Mouse (Mus musculus) lung, embryonic 14.5 days (tissue): ENCODE measurements around the gene Gm11938. TPM values are rescaled to one million over a fixed set of nuclear protein-coding genes. Genes with fewer than 3 reads are reported as not detected.
A peak's percentile ranks its signal among the peaks of the same experiment; 100 is the strongest.

Source experiments
- ATAC-seq: fragments of 200-750 bp; cut with Nextera tagmentation; 2 replicates; pipeline ENCODE4 v1.8.0; 2017; ENCODE audit warnings: mild to moderate bottlenecking, moderate TSS enrichment, moderate library complexity; ENCODE audit not compliant: insufficient read depth
- DNase-seq: peaks from one replicate; pipeline ENCODE4 v3.0.0-alpha.2; 2015
- H3K27ac ChIP-seq: fragments of 300-500 bp; sonication (generic); 2 replicates; pipeline ENCODE4 v1.5.1; 2014; ENCODE audit warnings: low read depth, mild to moderate bottlenecking, moderate library complexity
- H3K27me3 ChIP-seq: fragments of 300-500 bp; sonication (generic); 2 replicates; pipeline ENCODE4 v1.6.1; 2014; ENCODE audit warnings: low read length, control low read depth; ENCODE audit not compliant: insufficient read depth
- H3K36me3 ChIP-seq: fragments of 300-500 bp; sonication (generic); 2 replicates; pipeline ENCODE4 v1.6.1; 2014; ENCODE audit warnings: control low read depth; ENCODE audit not compliant: insufficient read depth
- H3K4me1 ChIP-seq: fragments of 300-500 bp; sonication (generic); 2 replicates; pipeline ENCODE4 v1.6.1; 2014; ENCODE audit warnings: antibody characterized with exemption, control low read depth; ENCODE audit not compliant: insufficient read depth
- H3K4me2 ChIP-seq: fragments of 300-500 bp; sonication (generic); 2 replicates; pipeline ENCODE4 v1.6.1; 2014; ENCODE audit warnings: mild to moderate bottlenecking
- H3K4me3 ChIP-seq: fragments of 300-500 bp; sonication (generic); 2 replicates; pipeline ENCODE4 v1.5.1; 2014; ENCODE audit warnings: low read depth, low read length
- H3K9ac ChIP-seq: fragments of 300-500 bp; sonication (generic); 2 replicates; pipeline ENCODE4 v1.6.1; 2014
- H3K9me3 ChIP-seq: fragments of 300-500 bp; sonication (generic); 2 replicates; pipeline ENCODE4 v1.6.1; 2016; ENCODE audit warnings: low read depth, low read length, control low read depth
- CTCF ChIP-seq: IDR thresholded peaks from 2 replicates; pipeline ENCODE4 v1.5.1; 2016; ENCODE audit warnings: antibody characterized with exemption, low read depth
- WGBS: fragments of 180-500 bp; shearing (Covaris S2); extraction: QIAGEN DNeasy Blood & Tissue Kit; methylation state at CpG from one replicate; pipeline ENCODE4 v1.1.7; 2014; 5-methylcytosine and 5-hydroxymethylcytosine counted together
- polyA plus RNA-seq: library from polyadenylated mRNA; unstranded; fragments of >200 nt; fragmentation: Nextera tagmentation; extraction: Ambion mirVana; gene quantifications from 2 replicates; pipeline ENCODE4 v1.2.1, GENCODE M21; 2014

Gm11938 gene
- polyA plus RNA-seq, 1 experiment from 2014 or later, result not detected

GRCm38 (mm10) chr11:99574106-99574505 is 29.0 kb downstream of the Gm11938 start:
- no peaks in the 10 kb centered on the region for H3K9me3 ChIP-seq
- peak; percentile 91 for DNase-seq
- WGBS, result under 1% methylated on average over 7 of the region's 7 CpGs
- no peak overlapping the region for H3K4me3 ChIP-seq
- no peak overlapping the region for H3K27ac ChIP-seq
- H3K27me3 ChIP-seq, result no peaks in the 10 kb centered on the region
- peak; percentile 93 for TF ChIP-seq CTCF
- H3K4me1 ChIP-seq, result no peaks in the 10 kb centered on the region
- peak; percentile 62; the same call in 1 of the 2 replicates for ATAC-seq
- H3K36me3 ChIP-seq, result no peaks in the 10 kb centered on the region
- H3K4me2 ChIP-seq, result peak overlapping the region; percentile 46
- H3K9ac ChIP-seq, result no peak overlapping the region

GRCm38 (mm10) chr11:99573164-99573563 is 29.9 kb downstream of the Gm11938 start:
- Histone ChIP-seq H3K9me3 (no peaks in the 10 kb centered on the region), H3K36me3 (no peaks in the 10 kb centered on the region), H3K27ac (no peak overlapping the region), H3K4me1 (no peaks in the 10 kb centered on the region), H3K27me3 (no peaks in the 10 kb centered on the region), H3K9ac (no peak overlapping the region), H3K4me2 (no peak overlapping the region), H3K4me3 (no peak overlapping the region)
- DNase-seq (no peak), ATAC-seq (no peak)
- 50% methylated on average over 4 of the region's 4 CpGs for WGBS
- no peak for TF ChIP-seq CTCF

GRCm38 (mm10) chr11:99566530-99566929 is 36.6 kb downstream of the Gm11938 start, which contains the start of gene Krtap3-1:
Krtap3-1 (minus strand) TSS chr11:99566630.
- Histone ChIP-seq H3K4me3 (no peak within 1 kb of the TSS), H3K4me1 (no peaks in the 10 kb centered on the region), H3K4me2 (no peak within 1 kb of the TSS), H3K27ac (no peak within 1 kb of the TSS), H3K9ac (no peak within 1 kb of the TSS), H3K27me3 (no peaks in the 10 kb centered on the region), H3K36me3 (no peaks in the 10 kb centered on the region), H3K9me3 (no peaks in the 10 kb centered on the region)
- no peak for TF ChIP-seq CTCF
- DNase-seq (no peak), ATAC-seq (no peak)
- 92% methylated on average over 7 of the region's 7 CpGs for WGBS

- WGBS, result 73% methylated on average over 6 of the region's 6 CpGs
- Histone ChIP-seq H3K9ac (no peak overlapping the region), H3K36me3 (no peaks in the 10 kb centered on the region), H3K27me3 (no peaks in the 10 kb centered on the region), H3K4me2 (no peak overlapping the region), H3K27ac (no peak overlapping the region), H3K9me3 (no peaks in the 10 kb centered on the region), H3K4me3 (no peak overlapping the region), H3K4me1 (no peaks in the 10 kb centered on the region)
- DNase-seq, result no peak
- no peak for TF ChIP-seq CTCF
- no peak for ATAC-seq
Measured at GRCm38 (mm10) chr11:99562580-99562979, 40.5 kb downstream of the Gm11938 start.

GRCm38 (mm10) chr11:99559366-99559765 is 43.7 kb downstream of the Gm11938 start, which contains the start of gene Gm11939:
Gm11939 (minus strand) TSS chr11:99559466.
- WGBS, result 89% methylated on average over 9 of the region's 9 CpGs
- H3K9ac ChIP-seq, result no peak within 1 kb of the TSS

GRCm38 (mm10) chr11:99557976-99558745 is 44.9 kb downstream of the Gm11938 start:
- no peak for ATAC-seq
- H3K4me2 ChIP-seq, result no peak overlapping the region
- H3K4me3 ChIP-seq, result no peak overlapping the region
- no peak overlapping the region for H3K27ac ChIP-seq
- TF ChIP-seq CTCF, result no peak
- H3K27me3 ChIP-seq, result no peaks in the 10 kb centered on the region
- DNase-seq, result no peak
- WGBS, result 50% methylated on average over 3 of the region's 3 CpGs
- H3K4me1 ChIP-seq, result no peaks in the 10 kb centered on the region
- no peaks in the 10 kb centered on the region for H3K9me3 ChIP-seq
- H3K36me3 ChIP-seq, result no peaks in the 10 kb centered on the region
- H3K9ac ChIP-seq, result no peak overlapping the region

More at GRCm38 (mm10) chr11:99559366-99559765, 43.7 kb downstream of the Gm11938 start, which contains the start of gene Gm11939:
- Histone ChIP-seq H3K4me3 (no peak within 1 kb of the TSS), H3K27ac (no peak within 1 kb of the TSS), H3K9me3 (no peaks in the 10 kb centered on the region), H3K4me2 (no peak within 1 kb of the TSS), H3K27me3 (no peaks in the 10 kb centered on the region), H3K4me1 (no peaks in the 10 kb centered on the region), H3K36me3 (no peaks in the 10 kb centered on the region)
- ATAC-seq, result no peak
- TF ChIP-seq CTCF, result no peak
- DNase-seq, result no peak

- Histone ChIP-seq H3K27me3 (no peaks in the 10 kb centered on the region), H3K9me3 (no peaks in the 10 kb centered on the region), H3K4me3 (no peak within 1 kb of the TSS), H3K9ac (no peak within 1 kb of the TSS), H3K4me1 (no peaks in the 10 kb centered on the region), H3K4me2 (no peak within 1 kb of the TSS), H3K27ac (no peak within 1 kb of the TSS), H3K36me3 (no peaks in the 10 kb centered on the region)
- no peak for DNase-seq
- no peak for TF ChIP-seq CTCF
- WGBS, result 88% methylated on average over 2 of the region's 2 CpGs
- ATAC-seq, result no peak
Measured at GRCm38 (mm10) chr11:99556753-99557152, 46.4 kb downstream of the Gm11938 start, which contains the start of gene Krtap3-2. Krtap3-2 (minus strand) TSS chr11:99556853.
